Mouse (Mus musculus): ENCODE measurements at regions not wholly inside any gene's neighbourhood (a gene's known extent, or its start where the extent isn't known, plus 50 kb on each side); places are given as distances from the start of the nearest gene placed in this dataset.

DNA sequence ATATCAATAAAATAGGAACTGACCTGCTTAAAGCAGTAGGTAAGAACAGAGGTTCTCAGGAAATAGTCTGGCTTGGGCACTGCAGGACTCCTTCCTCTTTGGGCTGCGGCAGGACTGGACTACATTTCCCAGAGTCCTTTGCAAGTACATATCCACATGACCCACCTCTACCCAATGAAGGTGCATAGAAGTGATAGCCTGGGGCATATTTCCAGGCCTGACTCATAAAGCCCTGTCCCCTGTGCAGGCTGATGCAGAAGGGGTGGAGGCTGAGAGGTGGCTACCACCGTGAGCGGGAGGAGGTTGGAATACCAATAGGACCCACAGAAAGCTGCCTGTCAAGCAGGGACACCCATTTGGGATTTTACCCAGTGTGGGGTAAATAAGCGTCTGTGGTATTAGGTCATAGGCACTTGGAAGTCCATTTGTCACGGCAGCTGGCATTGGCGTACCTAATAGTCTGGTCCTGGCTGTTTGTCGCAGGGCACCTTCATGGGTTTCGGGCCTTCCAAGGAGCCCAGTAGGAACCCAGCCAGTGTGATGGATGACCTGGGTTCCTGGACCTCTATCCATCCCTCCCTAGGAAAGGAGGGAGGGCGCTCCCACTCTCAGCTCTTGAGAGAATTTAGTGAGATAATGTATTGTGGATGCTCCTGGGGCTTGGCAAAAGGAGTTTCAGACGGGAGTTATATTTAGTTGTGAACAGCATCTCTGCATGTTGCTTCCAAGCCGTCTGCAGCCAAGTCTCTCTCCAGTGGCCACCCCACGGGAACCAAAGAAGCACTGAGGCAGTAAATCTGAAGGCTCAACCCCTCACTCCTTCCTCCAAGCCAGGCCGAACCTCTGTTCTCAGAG lies 146.8 kb upstream of the Med13l start:
- intact Hi-C loops (cut with DNase I): no loop called here
- DNase-seq: peak; percentile 48 to 71

DNA sequence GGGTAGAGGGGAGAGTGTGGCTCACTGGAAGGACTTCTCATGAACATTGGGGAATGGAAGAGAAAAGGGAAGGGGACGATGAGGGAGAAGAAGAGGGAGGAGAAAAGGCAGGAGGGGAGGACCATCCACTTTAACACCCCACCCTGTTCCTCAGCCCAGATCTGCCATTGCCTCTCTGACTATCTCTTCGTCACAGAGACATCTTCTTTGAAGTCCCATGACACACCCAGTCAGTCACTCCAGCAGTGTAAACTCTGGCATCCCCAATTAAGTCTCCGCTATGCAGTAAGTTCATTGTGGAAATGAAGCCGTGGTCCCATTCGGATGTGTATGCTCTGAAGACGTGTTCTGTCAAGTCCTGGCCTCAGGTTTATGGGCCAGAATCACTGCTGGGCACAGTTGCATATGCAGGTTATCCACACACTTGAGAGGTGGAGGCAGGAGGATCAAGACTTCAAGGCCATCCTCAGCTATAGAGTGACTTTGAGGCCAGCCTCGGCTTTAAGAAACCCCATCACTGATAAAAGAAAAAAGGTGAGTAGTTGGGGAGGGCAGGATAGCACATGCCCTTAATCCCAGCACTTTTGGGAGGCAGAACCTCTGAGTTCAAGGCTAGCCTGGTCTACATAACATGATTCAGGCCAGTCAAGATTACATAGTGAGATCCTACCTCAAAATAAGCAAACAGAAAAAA lies 141.0 kb upstream of the Med13l start:
- DNase-seq: no peak
- intact Hi-C loops (cut with DNase I): no loop called here

DNA sequence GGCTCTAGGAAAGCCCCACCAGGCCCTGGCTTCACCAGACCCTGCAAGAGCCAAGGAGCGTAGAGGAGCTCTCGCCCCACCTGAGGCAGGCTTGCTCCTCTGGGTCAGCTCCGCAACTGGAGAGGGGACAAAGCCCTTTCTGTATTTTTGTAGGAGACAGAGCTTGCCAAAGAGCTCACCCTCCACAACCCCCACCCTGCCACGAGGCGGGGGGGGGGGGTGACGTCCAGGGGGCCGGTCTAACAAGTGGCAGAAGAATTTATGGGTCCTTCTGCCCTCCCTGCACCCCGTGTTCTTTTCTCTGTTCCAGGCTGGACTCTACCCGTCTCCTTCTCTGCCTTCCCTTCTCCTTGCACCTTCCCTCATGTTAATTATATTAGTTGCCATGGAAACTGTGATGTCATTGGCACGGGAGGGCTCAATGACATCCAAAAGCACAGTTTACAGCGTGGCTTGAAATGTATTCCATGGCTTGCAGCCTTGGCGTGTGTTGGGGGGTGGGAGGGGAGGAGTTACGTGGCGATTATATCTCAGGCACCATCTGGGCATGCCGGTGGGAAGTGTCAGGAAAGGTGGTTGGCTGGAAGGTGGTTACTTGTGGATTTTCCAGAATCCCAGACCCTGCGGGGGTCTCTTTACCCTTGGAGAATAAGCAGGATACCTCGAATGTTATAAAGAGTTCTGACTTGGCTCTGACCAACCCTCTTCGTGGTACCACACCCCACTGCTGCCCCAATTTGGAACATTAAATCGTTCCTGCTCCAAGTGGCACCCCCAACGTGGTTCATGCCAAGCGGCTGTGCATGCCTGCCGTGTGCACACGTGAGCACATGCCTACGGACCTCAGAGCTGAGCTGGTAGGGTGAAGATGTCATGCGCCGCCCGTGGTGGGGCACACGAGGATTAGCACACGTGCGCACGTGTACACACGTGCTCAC lies 138.3 kb upstream of the Med13l start:
- peak in 1 of 2 experiments; percentile 35 for DNase-seq
- intact Hi-C loops (cut with DNase I): no loop called here

DNA sequence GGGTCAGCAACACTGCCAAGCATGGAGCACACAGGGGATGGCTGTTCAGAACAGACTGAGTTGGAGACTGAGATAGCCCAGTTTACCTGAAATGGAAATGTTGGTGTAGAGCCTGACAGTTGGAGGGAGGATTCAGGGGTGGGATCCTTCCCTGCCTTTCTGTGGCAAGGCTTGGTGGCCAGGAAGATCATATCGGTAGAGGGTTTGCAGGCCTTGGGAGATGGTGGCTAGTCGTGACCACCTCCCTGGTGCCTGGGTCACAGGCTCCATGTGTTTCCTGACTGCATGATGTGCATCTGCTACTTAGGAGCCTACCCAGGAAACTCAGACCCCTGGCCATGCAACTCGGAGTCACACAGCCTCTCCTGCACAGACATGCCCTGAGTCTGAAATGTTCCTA lies 136.3 kb upstream of the Med13l start:
- DNase-seq: no peak
- intact Hi-C loops (cut with DNase I): no loop called here

DNA sequence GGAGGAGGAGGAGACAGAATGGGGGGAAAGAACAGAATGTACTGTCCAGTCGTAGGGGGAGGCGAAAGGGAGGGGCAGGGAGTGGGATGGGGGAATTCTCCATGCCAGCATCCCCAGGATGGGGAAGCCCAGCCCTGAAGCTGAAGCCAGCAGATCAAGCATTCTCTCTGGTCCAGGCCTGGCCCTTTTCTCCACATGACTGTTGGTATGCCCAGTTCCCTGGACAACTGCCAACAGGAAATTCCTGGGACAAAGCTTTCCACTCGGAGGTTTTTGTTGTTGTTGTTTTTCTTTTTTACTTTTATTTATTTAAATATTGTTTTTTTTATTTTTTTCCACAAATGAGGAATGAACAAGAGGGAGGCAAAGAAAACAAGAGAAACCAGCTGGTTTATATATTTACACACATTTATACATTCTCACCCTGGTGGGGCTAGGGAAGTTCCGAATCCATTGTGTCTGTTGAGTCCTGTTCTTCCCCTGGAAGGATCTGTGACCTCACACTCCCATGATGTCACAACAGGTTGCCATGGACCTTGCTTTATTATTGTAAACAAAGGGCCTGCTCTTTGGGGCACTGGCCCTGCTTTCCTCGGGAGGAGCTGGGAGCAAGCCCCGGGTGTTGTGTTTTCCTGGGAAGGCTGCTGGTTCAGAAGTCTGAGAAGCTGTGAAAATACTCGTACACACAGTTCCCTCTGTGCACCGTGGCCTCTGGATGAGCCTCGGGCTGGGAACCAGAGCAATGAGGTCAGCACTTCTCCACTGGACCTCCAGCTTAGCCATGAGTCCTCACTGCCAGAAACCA lies 135.5 kb upstream of the Med13l start:
- DNase-seq: peak; percentile 56 to 80
- intact Hi-C loops (cut with DNase I): no loop called here

DNA sequence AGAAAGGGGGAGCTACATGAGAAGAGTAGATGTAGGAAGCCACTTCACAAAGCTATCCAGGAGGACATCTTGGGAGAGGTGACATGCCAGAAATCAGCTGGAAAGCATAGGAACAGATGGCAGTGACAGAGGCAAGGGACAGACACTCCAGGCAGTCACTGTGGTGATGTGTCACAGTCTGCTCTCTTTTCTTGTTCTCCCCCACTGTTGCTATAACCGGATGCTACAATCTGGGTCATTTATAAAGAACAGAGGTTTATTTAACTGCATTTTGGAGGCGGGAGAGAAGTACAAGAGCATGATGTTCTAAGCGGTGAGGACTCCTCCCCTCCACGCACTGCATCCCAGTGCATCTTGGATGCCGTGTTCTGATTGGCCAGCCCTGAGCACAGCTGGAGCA lies 133.8 kb upstream of the Med13l start:
- intact Hi-C loops (cut with DNase I): no loop called here
- DNase-seq: no peak

DNA sequence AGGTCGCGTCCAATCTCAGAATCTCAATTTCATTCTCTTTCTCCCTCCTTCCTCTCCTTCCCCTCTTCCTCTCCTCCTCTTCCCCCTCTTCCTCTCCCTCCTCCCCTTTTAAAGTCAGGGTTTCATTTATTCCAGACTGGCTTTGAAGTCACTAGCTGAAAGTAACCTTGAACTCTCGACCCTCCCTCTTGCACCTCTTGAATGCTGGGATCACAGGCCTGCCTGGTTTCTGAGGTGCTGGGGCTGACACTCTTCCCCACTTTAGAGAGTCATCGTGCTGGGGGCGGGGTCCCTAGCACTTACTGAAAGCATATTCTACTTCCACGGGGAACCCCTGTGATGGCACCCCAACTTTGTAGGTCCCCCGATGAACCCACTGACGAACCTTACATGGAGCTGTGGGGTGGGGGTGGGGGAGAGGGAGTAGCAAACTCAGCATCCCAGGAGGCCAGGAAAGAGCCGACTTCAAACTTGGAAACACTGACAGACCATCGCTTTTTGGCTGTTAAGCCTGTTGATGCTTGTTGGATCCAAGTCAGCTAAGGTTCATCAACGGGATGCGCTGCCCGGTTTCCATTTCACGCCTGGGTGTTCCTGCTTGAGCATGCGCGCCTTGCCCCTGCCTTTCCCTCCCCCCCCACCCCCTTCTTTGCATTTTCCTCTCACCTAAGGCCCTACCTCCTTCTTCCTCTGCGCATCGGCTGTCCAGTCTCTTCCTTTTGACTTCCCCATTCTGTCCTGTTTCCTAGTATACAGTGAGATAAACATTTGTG lies 132.0 kb upstream of the Med13l start:
- DNase-seq: peak in 1 of 2 experiments; percentile 30
- intact Hi-C loops (cut with DNase I): no loop called here

DNA sequence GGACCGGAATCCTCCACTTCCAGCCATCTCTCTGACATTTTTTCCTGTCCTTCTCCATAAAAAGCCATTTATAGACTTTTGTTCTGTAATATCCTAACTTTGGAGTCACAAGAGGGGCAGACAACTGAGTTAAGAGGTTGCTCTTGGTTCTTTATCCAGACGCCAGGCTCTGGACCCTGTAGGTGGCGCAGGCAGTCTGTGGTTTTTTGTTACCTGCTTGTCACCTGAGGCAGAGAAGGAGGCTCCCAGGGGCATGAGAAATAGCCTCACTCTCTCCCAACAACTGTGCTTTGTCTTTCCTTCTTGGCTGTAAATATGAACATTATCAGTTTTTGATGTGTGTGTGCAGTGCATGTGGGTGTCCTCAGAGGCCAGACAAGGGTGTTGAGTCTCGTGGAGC lies 126.9 kb upstream of the Med13l start:
- intact Hi-C loops (cut with DNase I): no loop called here
- DNase-seq: no peak

DNA sequence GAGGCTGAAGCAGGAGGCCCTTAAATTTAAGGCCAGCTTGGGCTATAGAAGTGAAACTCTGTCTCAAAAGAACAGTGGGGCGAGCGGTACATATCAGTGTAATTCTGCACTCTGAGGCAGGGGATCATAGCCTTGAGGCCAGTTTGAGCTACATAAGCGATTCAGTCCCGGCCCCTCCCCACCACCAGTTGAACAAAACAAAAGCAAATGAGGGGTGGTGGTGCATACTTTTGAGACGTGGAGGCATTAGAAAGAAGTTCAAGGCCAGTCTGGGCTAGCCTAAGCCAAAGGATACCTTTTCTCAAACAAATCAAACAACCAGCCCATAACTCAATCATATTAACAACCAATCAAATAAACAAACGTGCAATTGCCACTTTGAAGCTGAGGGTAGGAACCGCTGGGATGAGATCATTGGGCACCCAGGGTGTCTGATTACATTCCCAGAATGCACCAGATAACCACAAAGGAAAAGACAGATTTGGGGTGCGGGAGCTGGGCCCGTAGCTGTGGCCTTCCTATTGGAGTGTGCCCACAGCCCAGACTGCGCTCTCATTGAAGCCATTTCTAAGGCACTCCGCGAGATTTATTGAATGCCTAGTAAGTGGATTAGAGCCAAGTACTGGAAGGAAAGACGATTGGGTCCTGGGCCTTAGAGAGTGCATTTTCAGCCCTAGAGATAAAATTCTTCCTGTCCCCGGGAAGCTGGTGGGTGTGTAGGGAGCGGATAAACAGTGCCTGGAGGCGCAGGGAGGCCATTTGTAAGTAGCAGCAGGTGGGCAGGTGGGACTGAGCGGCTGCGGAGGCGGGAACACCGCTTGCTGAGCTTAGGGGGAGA lies 125.5 kb upstream of the Med13l start:
- intact Hi-C loops (cut with DNase I): no loop called here

DNA sequence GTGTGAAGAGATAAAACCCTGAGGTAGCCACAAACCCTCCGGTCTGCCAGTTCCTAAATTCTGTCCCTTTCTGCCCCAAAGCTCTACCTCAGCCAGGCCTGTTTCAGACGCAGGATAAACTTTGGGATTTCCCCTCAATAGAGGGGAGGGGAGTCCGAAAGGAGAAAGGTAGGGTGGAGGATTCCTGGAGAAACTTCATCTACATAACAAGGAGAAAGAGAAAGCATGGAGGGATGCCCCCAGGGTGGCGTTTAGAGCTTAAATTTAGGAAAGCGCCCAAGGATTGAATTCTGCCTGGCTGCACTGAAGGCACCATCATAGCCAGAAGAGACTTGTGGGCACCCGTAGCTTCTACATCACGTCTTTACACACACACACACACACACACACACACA lies 124.9 kb upstream of the Med13l start:
- no peak for DNase-seq
- intact Hi-C loops (cut with DNase I): no loop called here

More for the DNA sequence above, 125.5 kb upstream of the Med13l start:
- DNase-seq: no peak

DNA sequence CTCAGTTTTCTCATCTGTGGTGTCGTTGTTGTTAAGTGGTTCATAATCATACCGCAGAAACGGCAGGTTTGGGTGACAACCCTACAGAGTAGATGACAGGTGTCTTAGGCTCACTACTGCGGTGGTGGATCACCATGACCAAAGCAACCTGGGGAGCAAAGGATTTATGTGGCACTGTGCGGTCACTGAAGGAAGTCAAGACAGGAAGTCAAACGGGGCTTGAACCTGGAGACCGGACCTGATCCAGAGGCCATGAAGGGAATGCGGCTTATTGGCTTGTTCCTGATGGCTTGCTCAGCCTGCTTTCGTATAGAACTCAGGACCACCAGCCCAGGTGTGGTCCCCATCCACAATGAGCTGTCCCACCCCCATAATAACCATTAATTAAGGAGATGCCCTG lies 124.4 kb upstream of the Med13l start:
- intact Hi-C loops (cut with DNase I): no loop called here
- no peak for DNase-seq

DNA sequence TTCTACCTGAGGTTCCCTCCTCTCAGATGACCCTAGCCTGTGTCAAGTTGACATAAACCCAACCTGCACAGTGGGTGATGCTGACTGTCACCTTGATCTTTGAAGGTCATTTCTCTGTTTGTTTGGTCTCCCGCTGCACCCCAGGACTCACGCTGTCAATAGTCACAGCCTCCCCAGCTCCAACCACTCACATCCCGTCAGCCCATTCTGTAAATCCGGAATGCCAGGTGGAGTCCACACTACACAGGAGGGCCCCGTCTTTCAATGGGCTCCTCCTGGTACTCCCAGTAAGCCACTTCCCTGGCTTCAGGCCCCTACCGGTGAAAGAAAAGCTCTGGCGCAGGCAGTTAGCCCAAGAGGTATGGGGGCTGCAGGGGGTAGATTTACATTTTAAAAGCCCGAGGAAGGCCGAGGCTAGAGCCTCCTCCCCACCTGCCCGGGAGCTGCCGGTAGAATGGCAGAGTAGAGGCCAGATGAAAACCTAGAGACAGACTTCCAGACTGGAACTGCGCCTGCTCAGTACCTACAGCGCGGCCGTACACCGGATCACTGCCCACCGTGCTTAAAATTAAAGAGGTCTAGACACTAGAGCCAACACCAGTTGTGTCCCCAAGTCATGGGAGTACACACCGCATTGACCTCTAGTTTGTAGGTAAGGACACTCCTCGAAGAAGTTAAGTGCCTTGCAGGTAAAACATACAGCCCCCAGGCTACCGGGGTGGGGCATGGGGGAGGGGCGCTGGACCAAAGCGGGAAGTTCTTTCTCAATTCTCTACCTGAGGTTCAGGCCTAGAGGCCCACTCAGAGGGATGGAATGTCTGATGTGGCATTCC lies 123.8 kb upstream of the Med13l start:
- no peak for DNase-seq
- intact Hi-C loops (cut with DNase I): no loop called here

DNA sequence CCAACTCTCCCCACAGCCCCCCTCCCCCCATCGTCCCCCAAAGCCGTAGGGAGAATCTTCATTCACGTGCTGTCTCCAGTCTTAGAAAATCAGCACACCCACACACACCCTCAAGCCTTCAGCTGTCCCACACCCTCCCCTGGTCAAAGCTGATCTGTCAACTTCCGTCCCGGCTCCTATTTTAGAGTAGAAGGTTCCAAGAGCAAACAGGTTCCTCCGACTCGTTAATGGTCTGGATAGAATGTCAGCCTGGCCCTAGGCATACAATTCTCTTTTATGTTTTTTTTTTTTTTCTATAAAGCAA lies 123.2 kb upstream of the Med13l start:
- intact Hi-C loops (cut with DNase I): no loop called here
- no peak for DNase-seq

DNA sequence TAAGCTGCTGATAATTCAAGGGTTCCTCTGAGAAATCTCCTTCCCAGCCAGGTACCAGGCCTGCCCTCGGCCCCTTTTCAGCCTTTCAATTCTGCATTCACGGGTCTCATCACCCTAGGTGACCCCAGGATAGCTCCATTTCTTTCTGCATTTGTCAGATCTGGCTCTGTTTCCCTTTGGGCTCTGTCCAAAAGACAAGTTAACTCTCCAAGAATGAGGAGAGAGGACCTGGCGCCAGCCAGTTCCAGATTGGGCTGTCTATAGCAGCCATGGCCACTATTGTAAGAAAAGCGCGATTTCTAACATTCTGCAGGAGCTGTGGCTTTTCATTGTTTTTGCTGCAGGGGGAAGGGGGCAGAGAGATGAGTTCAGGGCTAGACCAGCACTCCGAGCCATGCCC lies 122.5 kb upstream of the Med13l start:
- no peak for DNase-seq
- intact Hi-C loops (cut with DNase I): no loop called here

DNA sequence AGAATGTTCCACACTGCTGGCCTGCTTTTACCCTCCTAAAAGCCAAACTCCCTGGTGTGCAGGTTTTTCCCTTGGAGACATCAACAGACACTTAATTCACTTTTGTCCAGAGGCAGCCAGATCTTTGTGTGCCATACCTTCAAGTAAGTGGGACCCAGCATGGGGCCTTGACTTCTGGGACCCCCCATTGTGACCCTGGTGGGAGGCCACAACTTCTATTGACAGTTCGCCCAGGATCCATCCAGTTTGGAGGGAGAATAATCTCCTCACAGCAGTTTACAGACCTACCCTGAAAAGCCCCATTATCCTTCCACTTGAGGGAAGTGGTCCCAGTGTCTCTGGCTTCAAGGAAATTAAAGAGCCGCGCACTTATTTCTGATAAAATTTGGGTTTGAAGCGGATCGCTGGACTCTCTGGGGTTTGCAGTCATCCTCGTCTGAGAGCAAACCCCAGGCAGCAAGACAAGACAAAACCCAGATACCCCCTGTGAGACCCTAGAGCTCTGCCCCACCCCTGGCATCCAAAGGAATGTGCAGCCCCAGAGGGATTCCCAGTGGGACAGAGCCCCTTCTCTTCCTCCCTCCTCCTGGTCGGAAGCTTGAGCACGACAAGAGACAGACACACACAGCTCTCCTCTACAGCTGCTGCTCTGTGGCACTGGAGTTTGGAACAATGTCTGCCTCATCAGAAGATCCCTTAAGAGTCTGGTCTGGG lies 115.8 kb upstream of the Med13l start:
- intact Hi-C loops (cut with DNase I): no loop called here

DNA sequence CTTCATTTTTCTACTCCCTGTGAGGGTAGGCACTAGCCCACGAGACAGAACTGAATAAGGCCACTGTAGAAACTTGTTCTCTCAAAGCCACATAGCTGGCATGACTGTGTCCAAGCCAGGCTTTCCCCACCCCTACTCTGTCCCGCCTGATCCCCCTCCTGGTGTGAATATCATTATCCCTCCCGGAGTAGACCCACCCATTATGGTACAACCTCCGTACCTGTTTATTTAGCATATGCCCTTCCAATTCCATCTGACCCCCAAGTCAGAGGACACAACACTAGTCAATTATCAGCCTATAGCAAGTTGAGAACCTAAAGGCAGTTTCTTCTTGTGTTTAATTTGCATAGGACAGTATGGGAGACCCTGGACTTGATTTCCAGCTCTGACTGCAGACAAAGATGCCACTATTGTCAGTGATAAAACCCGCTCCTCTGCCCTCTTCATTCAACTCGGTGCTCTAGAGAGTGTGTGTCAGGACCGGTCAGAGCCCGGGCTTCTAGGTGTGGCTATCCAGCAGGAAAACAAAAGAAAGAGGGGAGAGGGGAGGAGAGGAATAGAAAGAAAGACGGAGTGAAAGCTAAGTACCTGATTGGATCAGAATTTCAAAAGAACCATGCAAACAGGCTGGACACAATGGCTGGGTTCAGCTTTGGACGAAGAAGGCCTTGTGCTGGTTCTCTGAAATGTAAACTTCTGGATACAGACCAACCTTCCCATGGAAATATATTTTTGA lies 115.1 kb upstream of the Med13l start:
- intact Hi-C loops (cut with DNase I): no loop called here
- DNase-seq: no peak

More for the DNA sequence above, 115.8 kb upstream of the Med13l start:
- DNase-seq: no peak

DNA sequence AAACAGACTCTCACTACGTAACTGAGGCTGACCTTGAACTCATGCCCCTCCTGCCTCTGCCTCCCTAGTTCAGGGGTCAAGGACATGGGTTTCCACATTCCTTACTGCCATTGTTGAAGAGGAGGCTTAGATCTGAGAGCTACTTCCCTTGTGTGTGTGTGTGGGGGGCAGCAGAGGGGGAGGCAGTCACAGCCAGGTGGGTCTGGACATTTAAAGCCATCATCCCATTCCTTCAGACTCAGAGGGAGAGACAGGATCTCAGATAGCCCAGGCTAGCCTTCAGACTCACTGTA lies 114.5 kb upstream of the Med13l start:
- intact Hi-C loops (cut with DNase I): no loop called here
- DNase-seq: no peak
